Mouse (Mus musculus) testis, adult 2 months (tissue): ENCODE data around the gene Fam83f.

Experiments
- CTCF ChIP-seq: fragments of 200-500 bp; IDR thresholded peaks from 2 replicates; pipeline ENCODE4 v1.5.1; 2012; ENCODE audit warnings: low read depth, mild to moderate bottlenecking, inconsistent platforms, low read length, moderate library complexity; ENCODE audit not compliant: control insufficient read depth, insufficient read depth, insufficient replicate concordance
- POLR2A ChIP-seq: fragments of 200-500 bp; IDR thresholded peaks from 2 replicates; pipeline ENCODE4 v1.6.1; 2012; ENCODE audit warnings: low read depth, mild to moderate bottlenecking, inconsistent platforms, low read length, moderate library complexity; ENCODE audit not compliant: control insufficient read depth

GRCm38 (mm10) chr15:80731511-80731910 is 59.9 kb downstream of the Fam83f start:
- TF ChIP-seq CTCF (no peak), POLR2A (no peak)
